Mouse (Mus musculus) cortical plate, adult 2 months (tissue): ENCODE results near the gene 1700020A23Rik. TPM values are rescaled to one million over a fixed set of nuclear protein-coding genes. Genes with fewer than 3 reads are reported as not detected.
"Not testable (repeated sequence)": the region's sequence is repeated elsewhere in the genome, so short reads cannot be mapped to it uniquely, and the experiment has no call there.

Source experiments
- H3K27ac ChIP-seq: fragments of 200-500 bp; 2 replicates; pipeline ENCODE4 v1.5.1; 2012; ENCODE audit warnings: low read length, control low read depth, inconsistent platforms; ENCODE audit not compliant: insufficient read depth
- H3K4me1 ChIP-seq: fragments of 200-500 bp; 2 replicates; pipeline ENCODE4 v1.6.1; 2011; ENCODE audit warnings: low read length; ENCODE audit not compliant: control insufficient read depth, insufficient read depth
- H3K4me3 ChIP-seq: fragments of 200-500 bp; 2 replicates; pipeline ENCODE4 v1.5.1; 2011; ENCODE audit warnings: mild to moderate bottlenecking, low read length, control low read depth; ENCODE audit not compliant: insufficient read depth
- CTCF ChIP-seq: fragments of 200-500 bp; IDR thresholded peaks from 2 replicates; pipeline ENCODE4 v1.5.1; 2011; ENCODE audit warnings: mild to moderate bottlenecking, control low read depth, low read length; ENCODE audit not compliant: insufficient read depth; ENCODE audit errors: extremely low read depth
- POLR2A ChIP-seq: fragments of 200-500 bp; IDR thresholded peaks from 2 replicates; pipeline ENCODE4 v1.6.1; 2011; ENCODE audit warnings: mild to moderate bottlenecking, low read length, control low read depth; ENCODE audit not compliant: insufficient read depth; ENCODE audit errors: extremely low read depth
- polyA plus RNA-seq: library from polyadenylated mRNA; depleted of rRNA; stranded (reverse); fragments of >200 nt; gene quantifications from 2 replicates; pipeline ENCODE4 v1.2.3, GENCODE M21; 2012; rRNA removed

1700020A23Rik gene
- not detected in 2 replicates for polyA plus RNA-seq

DNA sequence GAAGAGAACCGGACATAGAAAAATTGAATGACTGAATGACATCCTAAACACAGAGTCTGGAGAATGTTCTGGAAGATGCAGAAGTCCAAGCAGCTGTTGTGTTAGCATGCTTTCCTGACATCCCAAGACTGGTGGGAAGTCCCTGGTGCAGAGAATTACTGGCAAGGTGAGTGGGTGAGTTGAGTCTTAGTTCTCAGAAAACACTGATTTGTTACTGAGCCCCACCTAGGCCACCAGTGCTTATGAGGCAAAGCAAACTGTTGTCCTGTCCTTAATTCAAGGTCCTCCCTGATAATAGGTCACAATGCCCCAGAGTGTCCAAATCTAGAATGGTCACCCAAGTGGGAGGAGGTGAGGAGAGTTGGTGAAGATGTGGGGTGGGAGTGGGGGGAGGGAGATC, at the start of gene 1700020A23Rik, which contains the start of gene Gm28372:
1700020A23Rik (plus strand) TSS at position 321 of the 400 bp plus-strand sequence.
Gm28372 (plus strand) TSS at position 301 of the 400 bp plus-strand sequence.
- TF ChIP-seq CTCF (no peak), POLR2A (no peak)
- no peak within 1 kb of the TSS for H3K27ac ChIP-seq
- H3K4me1 ChIP-seq, result no peaks in the 10 kb centered on the region
- H3K4me3 ChIP-seq, result no peak within 1 kb of the TSS

DNA sequence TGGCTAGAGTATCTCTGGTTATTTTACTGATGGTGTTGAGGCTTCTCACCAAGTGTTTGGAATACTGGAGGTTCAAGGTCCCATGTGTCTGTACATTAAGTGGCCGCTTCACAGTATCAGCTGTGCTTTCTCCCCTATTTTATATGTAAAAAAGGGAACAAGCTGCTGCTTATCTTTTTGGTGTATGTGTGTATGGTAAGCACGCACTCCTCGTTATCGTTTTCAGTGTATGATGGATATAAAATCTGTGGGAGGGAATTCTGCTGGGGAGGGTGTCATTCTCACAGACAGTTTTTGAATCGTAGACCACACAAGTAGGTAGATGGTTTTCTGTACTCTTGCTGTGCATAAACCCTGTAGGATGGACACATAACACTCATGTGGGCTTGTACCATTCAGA, 47.5 kb upstream of the 1700020A23Rik start:
- Histone ChIP-seq H3K27ac (no peak overlapping the region), H3K4me1 (no peaks in the 10 kb centered on the region), H3K4me3 (no peak overlapping the region)
- TF ChIP-seq POLR2A (no peak), CTCF (no peak)

DNA sequence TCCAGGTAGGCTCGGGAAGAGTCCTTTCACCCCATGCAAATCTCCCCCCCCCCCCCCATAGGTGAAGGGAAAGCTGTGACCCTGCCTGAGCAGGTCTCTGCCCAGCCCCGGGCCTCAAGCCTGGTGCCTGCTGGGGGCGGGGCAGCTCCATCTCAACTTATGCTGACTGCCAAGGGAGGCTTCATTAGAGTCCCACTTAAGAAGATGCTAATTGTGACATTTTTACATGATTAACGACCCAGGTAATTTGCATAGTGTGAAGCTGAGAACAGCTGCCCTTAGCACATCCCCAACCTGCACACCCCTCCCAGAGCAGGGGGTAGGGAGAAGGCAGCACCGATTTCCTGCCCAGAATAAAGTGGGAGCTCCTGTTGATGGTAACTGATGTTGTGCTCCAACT, 46.2 kb upstream of the 1700020A23Rik start:
- no peak for TF ChIP-seq CTCF
- no peak for TF ChIP-seq POLR2A
- Histone ChIP-seq H3K4me3 (no peak overlapping the region), H3K27ac (no peak overlapping the region), H3K4me1 (no peaks in the 10 kb centered on the region)

DNA sequence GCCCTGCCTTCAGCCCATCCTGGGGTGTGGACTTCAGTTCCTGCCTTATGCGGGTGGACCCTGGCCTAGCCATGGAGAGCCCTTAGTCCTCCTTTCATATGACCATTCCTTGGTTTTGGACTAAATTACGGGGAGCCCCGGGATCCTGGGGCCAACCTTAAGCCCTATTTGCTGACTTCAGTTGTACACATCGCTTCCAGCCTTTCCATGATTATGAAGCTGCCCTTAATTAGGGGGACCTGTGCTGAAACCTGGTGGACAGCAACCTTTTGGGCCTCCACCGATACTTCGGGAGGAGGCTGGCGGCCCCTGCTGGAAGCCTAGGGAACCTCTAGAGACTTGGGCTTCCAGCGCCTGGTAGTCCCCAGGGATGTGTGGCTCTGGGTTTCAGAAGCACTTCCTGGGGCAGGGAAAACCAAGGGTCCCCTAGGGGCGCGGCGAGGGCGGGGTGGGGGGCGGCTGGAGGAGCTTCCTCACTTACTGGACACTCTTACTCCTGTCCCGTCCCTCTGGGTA, 42.5 kb upstream of the 1700020A23Rik start:
- Histone ChIP-seq H3K4me1 (no peaks in the 10 kb centered on the region), H3K27ac (no peak overlapping the region), H3K4me3 (no peak overlapping the region)
- TF ChIP-seq CTCF, result peak; percentile 58
- TF ChIP-seq POLR2A, result no peak

DNA sequence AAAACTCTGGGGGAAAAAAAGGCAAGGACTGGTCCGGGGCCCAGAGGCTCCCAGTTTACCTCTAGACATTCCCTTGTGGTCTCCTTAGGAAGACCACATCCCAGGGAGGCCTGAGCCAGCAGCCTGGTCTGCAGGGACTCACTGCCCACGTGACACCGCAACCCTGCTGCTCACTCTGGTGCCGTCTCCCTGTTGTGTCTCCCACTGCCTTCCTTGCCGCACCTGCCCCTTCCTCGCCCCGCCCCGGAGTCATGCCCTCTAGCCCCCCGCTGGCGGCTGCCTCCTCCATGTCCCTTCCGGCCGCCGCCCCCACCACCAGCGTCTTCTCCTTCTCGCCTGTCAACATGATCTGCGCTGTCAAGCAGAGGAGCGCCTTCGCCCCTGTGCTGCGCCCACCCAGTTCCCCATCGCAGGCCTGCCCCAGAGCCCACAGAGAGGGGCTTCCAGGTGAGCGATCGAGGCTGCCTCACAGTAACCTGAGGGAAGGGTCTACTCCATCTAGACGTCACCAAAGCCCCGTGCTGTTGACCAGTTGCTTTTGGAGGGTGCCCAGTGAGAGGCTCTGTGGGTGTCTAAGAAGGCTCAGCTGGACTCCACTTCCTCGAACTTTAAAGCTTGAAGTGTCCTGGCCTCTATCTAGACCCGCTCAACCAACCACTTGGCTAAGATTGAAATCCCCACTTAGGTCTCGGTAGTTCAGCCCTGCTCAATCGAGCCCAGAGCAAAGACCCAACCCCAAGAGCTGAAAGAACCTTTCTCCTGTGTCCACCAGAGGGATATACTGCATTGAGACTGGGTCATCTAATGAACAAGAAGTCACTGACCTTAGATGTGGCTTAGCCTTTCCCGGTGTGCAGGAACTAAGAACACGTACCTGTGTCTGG, 39.6 kb upstream of the 1700020A23Rik start:
- Histone ChIP-seq H3K4me1 (no peaks in the 10 kb centered on the region), H3K27ac (no peak overlapping the region), H3K4me3 (no peak overlapping the region)
- TF ChIP-seq CTCF (no peak), POLR2A (no peak)

DNA sequence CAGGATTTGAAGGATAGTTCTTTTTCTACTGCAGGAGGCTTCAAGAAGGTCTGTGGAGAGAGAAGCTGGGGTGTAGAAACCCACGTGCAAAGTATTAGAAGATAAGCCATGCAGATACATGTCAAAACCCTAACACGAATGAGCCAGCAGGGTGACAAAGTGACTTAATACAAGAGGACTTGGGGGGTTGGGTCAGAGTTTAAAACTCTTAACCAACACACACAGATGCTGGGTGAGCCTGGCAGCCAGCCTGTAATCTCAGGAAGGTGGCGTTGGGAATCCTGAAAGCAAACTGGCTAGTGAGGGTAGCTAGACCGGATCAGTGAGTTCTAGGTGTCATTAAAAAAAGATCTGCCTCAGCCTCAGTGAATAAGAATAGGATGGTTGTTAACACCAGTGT, 37.7 kb upstream of the 1700020A23Rik start:
- Histone ChIP-seq H3K27ac (no peak overlapping the region), H3K4me1 (no peaks in the 10 kb centered on the region), H3K4me3 (no peak overlapping the region)
- TF ChIP-seq CTCF (no peak), POLR2A (no peak)

DNA sequence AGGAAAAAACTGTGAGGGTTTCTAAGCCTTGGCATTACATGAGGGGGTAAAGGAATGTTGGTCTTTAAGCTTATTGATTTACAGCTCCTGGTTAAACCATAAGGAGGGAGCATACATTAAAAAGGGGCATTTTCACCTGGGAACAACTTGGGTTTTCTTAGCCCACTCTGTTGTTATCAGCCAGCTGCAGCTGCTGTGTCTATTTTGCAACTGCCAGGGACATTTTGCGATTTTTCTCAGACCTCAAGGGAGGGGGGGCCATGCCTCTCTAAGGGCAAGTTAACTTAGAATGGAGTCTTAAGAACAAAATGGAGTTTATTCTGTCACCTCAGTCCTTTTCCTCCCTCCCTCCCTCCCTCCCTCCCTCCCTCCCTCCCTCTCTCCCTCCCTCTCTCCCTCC, 32.0 kb upstream of the 1700020A23Rik start:
- H3K4me1 ChIP-seq, H3K4me3 ChIP-seq, H3K27ac ChIP-seq: not testable (repeated sequence)

DNA sequence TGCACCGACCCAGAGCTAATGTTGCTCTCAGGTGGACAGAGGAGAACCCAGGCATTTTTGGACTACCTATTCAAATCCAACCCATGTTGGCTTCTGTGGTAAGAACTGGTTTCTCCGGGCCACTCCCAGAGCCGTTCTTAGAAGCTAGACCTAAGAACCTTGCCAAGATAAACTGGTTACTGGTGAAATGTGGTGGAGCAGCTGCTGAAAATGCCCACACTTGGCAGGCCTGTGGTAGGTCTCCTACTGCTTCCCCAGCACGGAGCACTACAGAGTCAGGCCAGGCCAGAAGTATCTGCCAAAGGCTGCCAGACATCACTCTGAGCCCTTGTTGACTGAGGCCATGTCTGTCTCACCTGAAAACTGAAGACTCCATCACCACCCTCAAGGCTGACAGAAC, 30.1 kb upstream of the 1700020A23Rik start:
- Histone ChIP-seq H3K4me3 (no peak overlapping the region), H3K27ac (no peak overlapping the region), H3K4me1 (no peaks in the 10 kb centered on the region)
- no peak for TF ChIP-seq POLR2A
- TF ChIP-seq CTCF, result no peak

DNA sequence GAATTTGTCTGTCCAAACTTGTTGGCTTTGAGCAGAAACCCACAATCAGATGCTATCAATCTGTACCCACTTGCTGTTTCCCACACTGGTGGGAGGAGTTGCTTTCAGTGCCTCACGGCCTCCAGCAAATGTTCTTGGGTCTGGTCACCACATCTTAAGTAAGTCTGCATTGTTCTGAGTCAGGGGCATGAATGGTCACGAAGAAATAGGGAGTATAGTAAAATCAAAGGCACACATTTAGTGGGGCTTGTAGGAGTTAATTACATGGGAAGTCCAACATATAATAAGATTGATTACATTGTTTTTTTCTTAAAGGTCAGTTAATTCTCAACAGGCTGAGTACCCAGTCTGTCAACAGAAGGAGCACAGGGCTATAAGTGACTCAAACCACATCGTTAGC, 21.9 kb upstream of the 1700020A23Rik start:
- no peak overlapping the region for H3K27ac ChIP-seq

DNA sequence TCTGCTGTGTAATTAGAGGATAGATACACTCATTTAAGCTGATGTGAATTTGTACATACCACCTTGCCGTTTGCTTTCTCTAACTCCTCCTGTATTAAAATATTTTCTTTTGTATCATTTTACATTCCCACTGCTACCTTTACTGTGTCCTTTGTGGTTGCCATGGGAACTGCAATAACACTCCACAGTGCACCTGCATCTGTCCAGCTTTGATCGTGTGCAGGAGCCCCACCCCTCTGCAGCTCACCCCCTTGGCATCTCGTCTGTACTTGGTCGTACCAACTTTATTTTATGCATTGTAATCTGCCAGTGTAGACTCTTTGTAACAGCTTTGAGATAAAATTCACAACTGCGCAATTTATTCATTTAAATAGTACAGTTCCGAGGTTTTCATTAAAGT, 21.2 kb upstream of the 1700020A23Rik start:
- TF ChIP-seq POLR2A (no peak), CTCF (no peak)
- Histone ChIP-seq H3K4me1 (0 out of 2 replicates have a peak, but pooled peaks cover 2% of the 10 kb centered on the region), H3K27ac (no peak overlapping the region), H3K4me3 (no peak overlapping the region)

More for the DNA sequence above, 21.9 kb upstream of the 1700020A23Rik start:
- Histone ChIP-seq H3K4me3 (no peak overlapping the region), H3K4me1 (0 out of 2 replicates have a peak, but pooled peaks cover 2% of the 10 kb centered on the region)
- TF ChIP-seq CTCF (no peak), POLR2A (no peak)

DNA sequence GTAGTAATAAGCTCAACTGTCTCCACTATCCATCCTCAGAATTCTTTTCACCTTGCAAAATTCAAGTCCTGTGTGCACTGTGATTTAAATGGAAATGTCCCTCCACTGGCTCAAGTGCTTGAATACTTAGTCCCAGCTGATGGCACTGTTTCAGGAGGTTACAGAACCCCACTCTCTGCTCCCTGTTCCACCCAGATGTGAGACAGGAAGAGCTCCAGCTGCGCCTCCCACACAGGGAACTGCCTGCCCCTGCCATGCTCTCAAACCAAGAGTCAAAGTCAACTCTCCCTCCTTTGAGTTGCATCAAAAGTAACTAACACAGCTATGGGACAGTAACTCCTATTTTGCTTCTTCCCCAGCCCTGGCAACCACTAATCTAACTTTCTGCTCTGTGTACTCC, 18.8 kb upstream of the 1700020A23Rik start:
- Histone ChIP-seq H3K27ac (no peak overlapping the region), H3K4me3 (no peak overlapping the region), H3K4me1 (0 out of 2 replicates have a peak, but pooled peaks cover 2% of the 10 kb centered on the region)
- no peak for TF ChIP-seq POLR2A
- no peak for TF ChIP-seq CTCF
